Mouse (Mus musculus) embryonic facial prominence, embryonic 10.5 days (tissue): Measurements from ENCODE around the gene Clasrp. TPM values are rescaled to one million over a fixed set of nuclear protein-coding genes. Genes with fewer than 3 reads are reported as not detected.

ENCODE experiments used
- DNase-seq: peaks from one replicate; pipeline ENCODE4 v3.0.0-alpha.2; 2017; ENCODE audit warnings: low spot score
- H3K27ac ChIP-seq: fragments of 300-500 bp; sonication (generic); replicated peaks from 2 replicates; pipeline ENCODE4 v1.5.1; 2016; ENCODE audit warnings: mild to moderate bottlenecking
- H3K27me3 ChIP-seq: fragments of 300-500 bp; sonication (generic); replicated peaks from 2 replicates; pipeline ENCODE4 v1.6.1; 2016; ENCODE audit warnings: low read depth, mild to moderate bottlenecking; ENCODE audit not compliant: poor library complexity, severe bottlenecking
- H3K36me3 ChIP-seq: fragments of 300-500 bp; sonication (generic); replicated peaks from 2 replicates; pipeline ENCODE4 v1.6.1; 2016; ENCODE audit warnings: mild to moderate bottlenecking, moderate library complexity
- H3K4me1 ChIP-seq: fragments of 300-500 bp; sonication (generic); 2 replicates; pipeline ENCODE4 v1.6.1; 2016
- H3K4me3 ChIP-seq: fragments of 300-500 bp; sonication (generic); 2 replicates; pipeline ENCODE4 v1.5.1; 2016; ENCODE audit warnings: mild to moderate bottlenecking, moderate library complexity
- H3K9me3 ChIP-seq: fragments of 300-500 bp; sonication (generic); 2 replicates; pipeline ENCODE4 v1.6.1; 2016; ENCODE audit warnings: mild to moderate bottlenecking
- WGBS: fragments of 180-500 bp; shearing (Covaris S2); methylation state at CpG from one replicate; pipeline ENCODE4 v1.1.7; 2016; 5-methylcytosine and 5-hydroxymethylcytosine counted together
- polyA plus RNA-seq: library from polyadenylated mRNA; unstranded; fragments of >200 nt; fragmentation: Nextera tagmentation; extraction: Ambion mirVana; gene quantifications from 2 replicates; pipeline ENCODE4 v1.2.1, GENCODE M21; 2016

Gene Clasrp
- polyA plus RNA-seq, 1 experiment from 2014 or later: 58.0 TPM

GRCm38 (mm10) chr7:19600562-19600961, 3.7 kb downstream of the Clasrp start:
- Histone ChIP-seq H3K36me3 (peaks cover 67% of the 10 kb centered on the region), H3K4me1 (peaks cover 24% of the 10 kb centered on the region), H3K4me3 (no peak overlapping the region), H3K9me3 (no peaks in the 10 kb centered on the region), H3K27ac (no peak overlapping the region), H3K27me3 (no peaks in the 10 kb centered on the region)
- WGBS: 69% methylated on average over 5 of the region's 5 CpGs
- DNase-seq: no peak

- H3K27ac ChIP-seq: no peak overlapping the region
- no peak overlapping the region for H3K4me3 ChIP-seq
- no peaks in the 10 kb centered on the region for H3K9me3 ChIP-seq
- no peaks in the 10 kb centered on the region for H3K27me3 ChIP-seq
- H3K36me3 ChIP-seq: peaks cover 95% of the 10 kb centered on the region
- WGBS: 90% methylated on average over 10 of the region's 10 CpGs
- no peaks in the 10 kb centered on the region for H3K4me1 ChIP-seq
- no peak for DNase-seq
Measured at GRCm38 (mm10) chr7:19593061-19593730, 11.1 kb downstream of the Clasrp start.

GRCm38 (mm10) chr7:19589917-19590316, 14.4 kb downstream of the Clasrp start:
- DNase-seq: peak; percentile 66
- Histone ChIP-seq H3K4me1 (no peaks in the 10 kb centered on the region), H3K27me3 (no peaks in the 10 kb centered on the region), H3K36me3 (peaks cover 100% of the 10 kb centered on the region), H3K27ac (no peak overlapping the region), H3K4me3 (no peak overlapping the region), H3K9me3 (no peaks in the 10 kb centered on the region)
- whole genome bisulfite sequencing: 69% methylated on average over 3 of the region's 3 CpGs

GRCm38 (mm10) chr7:19589207-19589606, 15.1 kb downstream of the Clasrp start:
- peak; percentile 65 for DNase-seq
- H3K36me3 ChIP-seq: peaks cover 100% of the 10 kb centered on the region
- H3K27ac ChIP-seq: no peak overlapping the region
- no peaks in the 10 kb centered on the region for H3K9me3 ChIP-seq
- no peak overlapping the region for H3K4me3 ChIP-seq
- WGBS: 59% methylated on average over 3 of the region's 3 CpGs
- H3K4me1 ChIP-seq: no peaks in the 10 kb centered on the region
- H3K27me3 ChIP-seq: no peaks in the 10 kb centered on the region

- H3K27ac ChIP-seq: no peak overlapping the region
- H3K4me1 ChIP-seq: no peaks in the 10 kb centered on the region
- peaks cover 100% of the 10 kb centered on the region for H3K36me3 ChIP-seq
- 75% methylated on average over 46 of the region's 46 CpGs for WGBS
- no peaks in the 10 kb centered on the region for H3K27me3 ChIP-seq
- H3K9me3 ChIP-seq: no peaks in the 10 kb centered on the region
- H3K4me3 ChIP-seq: no peak overlapping the region
- DNase-seq: no peak
Measured at GRCm38 (mm10) chr7:19586269-19586668, 18.0 kb downstream of the Clasrp start.

- H3K9me3 ChIP-seq: no peaks in the 10 kb centered on the region
- no peak overlapping the region for H3K27ac ChIP-seq
- H3K4me3 ChIP-seq: no peak overlapping the region
- whole genome bisulfite sequencing: 87% methylated on average over 8 of the region's 8 CpGs
- DNase-seq: no peak
- H3K4me1 ChIP-seq: peaks cover 25% of the 10 kb centered on the region
- H3K36me3 ChIP-seq: peaks cover 63% of the 10 kb centered on the region
- H3K27me3 ChIP-seq: peaks cover 51% of the 10 kb centered on the region
Measured at GRCm38 (mm10) chr7:19580634-19581033, 23.7 kb downstream of the Clasrp start.

- Histone ChIP-seq H3K9me3 (no peaks in the 10 kb centered on the region), H3K4me1 (peaks cover 25% of the 10 kb centered on the region), H3K27ac (no peak overlapping the region), H3K4me3 (no peak overlapping the region), H3K36me3 (peaks cover 54% of the 10 kb centered on the region), H3K27me3 (peaks cover 60% of the 10 kb centered on the region)
- DNase-seq: no peak
- 84% methylated on average over 10 of the region's 10 CpGs for WGBS
Measured at GRCm38 (mm10) chr7:19579751-19580150, 24.5 kb downstream of the Clasrp start.

GRCm38 (mm10) chr7:19578436-19578835, 25.9 kb downstream of the Clasrp start:
- H3K27me3 ChIP-seq: peaks cover 68% of the 10 kb centered on the region
- H3K4me1 ChIP-seq: peaks cover 33% of the 10 kb centered on the region
- H3K36me3 ChIP-seq: peaks cover 41% of the 10 kb centered on the region
- no peak overlapping the region for H3K4me3 ChIP-seq
- H3K27ac ChIP-seq: no peak overlapping the region
- WGBS: 59% methylated on average over 4 of the region's 4 CpGs
- DNase-seq: no peak
- H3K9me3 ChIP-seq: no peaks in the 10 kb centered on the region

GRCm38 (mm10) chr7:19577877-19578414, 26.3 kb downstream of the Clasrp start:
- Histone ChIP-seq H3K4me1 (peaks cover 35% of the 10 kb centered on the region), H3K27ac (no peak overlapping the region; the same call in 1 of the 2 replicates), H3K9me3 (no peaks in the 10 kb centered on the region), H3K36me3 (peaks cover 36% of the 10 kb centered on the region), H3K27me3 (peaks cover 68% of the 10 kb centered on the region), H3K4me3 (peak overlapping the region; percentile 57)
- 18% methylated on average over 10 of the region's 10 CpGs for WGBS
- DNase-seq: no peak

GRCm38 (mm10) chr7:19577141-19577852, 27.0 kb downstream of the Clasrp start, which contains the start of the genes Zfp296 and Gemin7:
TSS of gene Zfp296 (plus strand) at chr7:19577287.
TSS of gene Gemin7 (minus strand) at chr7:19577595.
- Histone ChIP-seq H3K4me1 (peaks cover 40% of the 10 kb centered on the region), H3K27me3 (peaks cover 68% of the 10 kb centered on the region), H3K36me3 (peaks cover 30% of the 10 kb centered on the region), H3K27ac (no peak within 1 kb of the TSS; the same call in 1 of the 2 replicates), H3K9me3 (no peaks in the 10 kb centered on the region), H3K4me3 (peak within 1 kb of the TSS; percentile 57)
- DNase-seq: peak; percentile 44
- WGBS: under 1% methylated on average over 56 of the region's 56 CpGs

- DNase-seq: no peak
- no peaks in the 10 kb centered on the region for H3K9me3 ChIP-seq
- WGBS: 60% methylated on average over 3 of the region's 3 CpGs
- peaks cover 51% of the 10 kb centered on the region for H3K4me1 ChIP-seq
- no peak overlapping the region for H3K27ac ChIP-seq
- H3K36me3 ChIP-seq: peaks cover 23% of the 10 kb centered on the region
- peaks cover 66% of the 10 kb centered on the region for H3K27me3 ChIP-seq
- H3K4me3 ChIP-seq: no peak overlapping the region
Measured at GRCm38 (mm10) chr7:19575559-19575958, 28.7 kb downstream of the Clasrp start.

- Histone ChIP-seq H3K27ac (peak overlapping the region; percentile 86), H3K27me3 (peaks cover 48% of the 10 kb centered on the region), H3K36me3 (peaks cover 29% of the 10 kb centered on the region), H3K9me3 (no peaks in the 10 kb centered on the region), H3K4me1 (peaks cover 45% of the 10 kb centered on the region), H3K4me3 (peak overlapping the region; percentile 86)
- 25% methylated on average over 16 of the region's 16 CpGs for WGBS
- DNase-seq: no peak
Measured at GRCm38 (mm10) chr7:19573776-19574140, 30.5 kb downstream of the Clasrp start.
